Mouse (Mus musculus): ENCODE results near the gene Mpzl1. TPM values are rescaled to one million over a fixed set of nuclear protein-coding genes. Genes with fewer than 3 reads are reported as not detected.

Gene Mpzl1
- polyA plus RNA-seq, 1 experiment from 2014 or later = 157 TPM

DNA sequence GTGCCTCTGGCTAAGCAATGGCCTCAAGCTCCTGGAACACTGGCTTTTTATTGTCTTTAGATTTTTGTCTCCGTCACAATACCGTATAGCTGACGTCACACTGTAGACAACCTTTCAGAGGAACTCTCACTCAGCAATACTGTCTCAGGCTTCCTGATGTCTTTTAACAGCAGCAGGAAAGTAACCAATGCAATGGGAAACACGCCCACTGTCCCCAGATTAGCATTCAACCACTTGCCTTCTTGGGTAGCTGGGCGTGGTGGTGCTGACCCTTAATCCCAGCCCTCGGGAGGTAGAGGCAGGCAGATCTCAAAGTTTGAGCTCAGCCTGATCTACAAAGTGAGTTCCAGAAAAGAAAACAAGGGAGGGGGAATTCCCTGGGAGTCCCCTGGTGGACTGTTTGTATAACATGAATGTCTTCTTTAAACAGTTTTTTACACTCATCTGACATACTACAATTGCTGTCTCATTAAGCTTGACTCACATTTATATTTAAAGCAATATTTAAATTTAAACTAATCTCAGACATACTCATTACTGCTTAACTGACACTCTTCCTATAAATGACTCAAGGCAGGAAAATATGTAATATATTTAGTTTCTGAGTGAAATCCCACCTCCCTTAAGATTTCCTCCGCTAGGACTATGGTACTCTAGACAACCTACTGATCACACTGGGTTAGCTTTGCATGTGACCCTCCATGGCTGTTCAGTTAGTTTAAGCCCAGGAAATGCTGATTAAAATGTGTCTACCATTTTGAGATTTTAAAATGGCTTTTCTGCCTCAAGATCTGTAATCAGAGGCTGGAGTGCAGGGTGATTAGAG, 24.6 kb downstream of the Mpzl1 start:
- Histone ChIP-seq H3K27me3 (no peaks in the 10 kb centered on the region), H3K4me3 (no peak overlapping the region), H3K9me3 (no peaks in the 10 kb centered on the region), H3K27ac (peak overlapping the region; percentile 78), H3K4me2 (no peak overlapping the region), H3K36me3 (peaks cover 39% of the 10 kb centered on the region), H3K9ac (no peak overlapping the region), H3K4me1 (replicated peaks) (peaks cover 22% of the 10 kb centered on the region)
- peak; percentile 41; the same call in 1 of the 2 replicates for ATAC-seq (ENCODE audit: low FRiP score)
- WGBS = 48% methylated on average over 7 of the region's 7 CpGs

DNA sequence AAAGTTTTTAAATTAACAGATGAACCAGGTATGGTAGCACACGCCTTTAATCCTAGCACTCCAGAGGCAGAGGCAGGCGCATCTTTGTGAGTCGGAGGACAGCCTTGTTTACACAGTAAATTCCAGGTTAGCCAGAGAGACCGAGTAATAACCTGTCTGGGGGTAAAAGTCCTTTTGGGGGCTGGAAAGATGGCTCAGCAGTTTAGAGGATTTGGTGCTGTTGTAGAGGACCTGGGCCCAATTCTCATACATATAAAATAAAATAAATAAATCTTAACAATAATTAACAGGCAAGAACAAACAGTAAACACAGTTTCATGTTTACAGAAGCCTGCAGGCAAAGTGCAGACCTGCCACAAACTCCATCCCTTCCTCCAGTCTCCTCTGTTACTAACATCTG, 25.4 kb downstream of the Mpzl1 start:
- no peaks in the 10 kb centered on the region for H3K9me3 ChIP-seq
- no peak overlapping the region for H3K4me2 ChIP-seq
- H3K27me3 ChIP-seq = no peaks in the 10 kb centered on the region
- H3K36me3 ChIP-seq = peaks cover 44% of the 10 kb centered on the region
- H3K27ac ChIP-seq = no peak overlapping the region
- WGBS = 94% methylated on average over 4 of the region's 4 CpGs
- no peak overlapping the region for H3K9ac ChIP-seq
- peaks cover 22% of the 10 kb centered on the region for H3K4me1 ChIP-seq (replicated peaks)
- no peak overlapping the region for H3K4me3 ChIP-seq
- ATAC-seq (ENCODE audit: low FRiP score) = no peak

- ATAC-seq (ENCODE audit: low FRiP score) = no peak
- no peaks in the 10 kb centered on the region for H3K27me3 ChIP-seq
- peaks cover 66% of the 10 kb centered on the region for H3K36me3 ChIP-seq
- no peak overlapping the region for H3K4me3 ChIP-seq
- H3K9me3 ChIP-seq = no peaks in the 10 kb centered on the region
- no peak overlapping the region for H3K4me2 ChIP-seq
- no peak overlapping the region for H3K27ac ChIP-seq
- 94% methylated on average over 6 of the region's 6 CpGs for WGBS
- H3K4me1 ChIP-seq (replicated peaks) = peaks cover 16% of the 10 kb centered on the region
- no peak overlapping the region for H3K9ac ChIP-seq
These were observed 28.6 kb downstream of the Mpzl1 start for GRCm38 (mm10) chr1:165605774-165606173.

GRCm38 (mm10) chr1:165605108-165605507, 29.2 kb downstream of the Mpzl1 start:
- H3K9me3 ChIP-seq = no peaks in the 10 kb centered on the region
- no peak overlapping the region for H3K27ac ChIP-seq
- H3K4me1 ChIP-seq (replicated peaks) = peaks cover 9% of the 10 kb centered on the region
- no peaks in the 10 kb centered on the region for H3K27me3 ChIP-seq
- no peak for ATAC-seq (ENCODE audit: low FRiP score)
- 87% methylated on average over 3 of the region's 3 CpGs for whole genome bisulfite sequencing
- peaks cover 66% of the 10 kb centered on the region for H3K36me3 ChIP-seq
- no peak overlapping the region for H3K4me2 ChIP-seq
- H3K4me3 ChIP-seq = no peak overlapping the region
- H3K9ac ChIP-seq = no peak overlapping the region

DNA sequence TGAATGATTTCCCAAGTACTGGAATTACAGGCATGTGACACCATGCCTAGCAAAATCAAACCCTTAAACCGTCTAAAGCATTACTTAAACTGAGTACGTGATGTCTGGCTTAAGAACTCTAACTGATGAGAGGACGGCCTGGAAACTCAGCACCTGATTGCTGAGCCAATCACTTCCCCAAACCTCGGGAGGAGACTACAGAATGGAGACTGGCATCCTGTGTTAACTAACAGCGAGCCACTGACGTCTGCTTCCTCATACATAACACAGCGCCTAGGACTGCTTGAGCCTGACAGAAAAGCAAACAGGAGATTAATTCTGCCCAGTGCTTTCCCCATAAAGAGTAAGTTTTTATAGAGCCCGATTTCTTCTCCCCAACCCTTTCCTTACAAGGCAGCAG, 30.1 kb downstream of the Mpzl1 start:
- Histone ChIP-seq H3K27ac (no peak overlapping the region), H3K27me3 (no peaks in the 10 kb centered on the region), H3K9ac (no peak overlapping the region), H3K4me2 (no peak overlapping the region), H3K4me3 (no peak overlapping the region), H3K9me3 (no peaks in the 10 kb centered on the region), H3K4me1 (replicated peaks) (peaks cover 2% of the 10 kb centered on the region), H3K36me3 (peaks cover 66% of the 10 kb centered on the region)
- WGBS = 90% methylated on average over 8 of the region's 8 CpGs
- no peak for ATAC-seq (ENCODE audit: low FRiP score)

- no peaks in the 10 kb centered on the region for H3K9me3 ChIP-seq
- WGBS = 91% methylated on average over 14 of the region's 14 CpGs
These were observed 31.1 kb downstream of the Mpzl1 start for GRCm38 (mm10) chr1:165603218-165603617.

GRCm38 (mm10) chr1:165601775-165602280, 32.5 kb downstream of the Mpzl1 start:
- H3K27me3 ChIP-seq = no peaks in the 10 kb centered on the region
- H3K4me1 ChIP-seq (replicated peaks) = no peaks in the 10 kb centered on the region
- no peaks in the 10 kb centered on the region for H3K9me3 ChIP-seq
- no peak overlapping the region for H3K4me3 ChIP-seq
- 86% methylated on average over 10 of the region's 10 CpGs for WGBS
- H3K9ac ChIP-seq = no peak overlapping the region
- ATAC-seq (ENCODE audit: low FRiP score) = no peak
- no peak overlapping the region for H3K27ac ChIP-seq
- peaks cover 56% of the 10 kb centered on the region for H3K36me3 ChIP-seq
- no peak overlapping the region for H3K4me2 ChIP-seq

More at GRCm38 (mm10) chr1:165603218-165603617, 31.1 kb downstream of the Mpzl1 start:
- ATAC-seq (ENCODE audit: low FRiP score) = no peak
- Histone ChIP-seq H3K9ac (no peak overlapping the region), H3K4me1 (replicated peaks) (no peaks in the 10 kb centered on the region), H3K4me3 (no peak overlapping the region), H3K27ac (no peak overlapping the region), H3K4me2 (no peak overlapping the region), H3K27me3 (no peaks in the 10 kb centered on the region), H3K36me3 (peaks cover 65% of the 10 kb centered on the region)

GRCm38 (mm10) chr1:165594699-165595421, 39.5 kb downstream of the Mpzl1 start:
- 92% methylated on average over 15 of the region's 15 CpGs for WGBS

GRCm38 (mm10) chr1:165592295-165593082, 41.8 kb downstream of the Mpzl1 start:
- no peak for ATAC-seq (ENCODE audit: low FRiP score)
- H3K4me3 ChIP-seq = no peak overlapping the region
- H3K36me3 ChIP-seq = peaks cover 59% of the 10 kb centered on the region
- no peaks in the 10 kb centered on the region for H3K27me3 ChIP-seq
- H3K4me2 ChIP-seq = no peak overlapping the region
- H3K4me1 ChIP-seq (replicated peaks) = peaks cover 4% of the 10 kb centered on the region; the same call in 1 of the 2 replicates
- no peaks in the 10 kb centered on the region for H3K9me3 ChIP-seq
- WGBS = 90% methylated on average over 14 of the region's 14 CpGs
- H3K9ac ChIP-seq = no peak overlapping the region
- H3K27ac ChIP-seq = no peak overlapping the region

More at GRCm38 (mm10) chr1:165594699-165595421, 39.5 kb downstream of the Mpzl1 start:
- Histone ChIP-seq H3K9ac (no peak overlapping the region), H3K4me1 (replicated peaks) (no peaks in the 10 kb centered on the region), H3K4me2 (no peak overlapping the region), H3K27me3 (no peaks in the 10 kb centered on the region), H3K4me3 (no peak overlapping the region), H3K36me3 (peaks cover 59% of the 10 kb centered on the region), H3K27ac (no peak overlapping the region), H3K9me3 (no peaks in the 10 kb centered on the region)
- ATAC-seq (ENCODE audit: low FRiP score) = no peak

DNA sequence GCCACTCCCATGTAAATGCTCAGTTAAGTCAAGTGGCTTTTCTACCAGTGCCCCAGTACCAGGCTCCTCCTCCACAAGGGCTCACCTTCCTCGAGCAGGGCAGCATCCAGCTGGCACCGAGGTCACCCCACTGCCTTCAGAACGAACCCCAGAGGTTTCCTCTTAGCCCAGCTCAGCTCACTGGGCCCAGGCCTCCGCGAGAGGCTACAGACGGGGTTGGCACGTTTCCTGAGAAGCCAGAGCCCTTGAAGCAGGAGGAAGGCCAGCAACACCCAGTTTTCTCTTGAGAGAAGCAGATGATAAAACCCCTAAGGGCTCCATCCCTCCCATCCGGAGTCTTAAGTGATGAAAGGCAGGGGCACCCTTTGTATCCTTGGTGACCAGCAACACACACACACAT, 43.6 kb downstream of the Mpzl1 start:
- Histone ChIP-seq H3K27ac (peak overlapping the region; percentile 30; the same call in 1 of the 2 replicates), H3K4me1 (replicated peaks) (peaks cover 4% of the 10 kb centered on the region; the same call in 1 of the 2 replicates), H3K9ac (no peak overlapping the region), H3K36me3 (peaks cover 49% of the 10 kb centered on the region), H3K4me2 (no peak overlapping the region), H3K9me3 (no peaks in the 10 kb centered on the region), H3K4me3 (no peak overlapping the region), H3K27me3 (no peaks in the 10 kb centered on the region)
- WGBS = 86% methylated on average over 8 of the region's 8 CpGs
- ATAC-seq (ENCODE audit: low FRiP score) = no peak

DNA sequence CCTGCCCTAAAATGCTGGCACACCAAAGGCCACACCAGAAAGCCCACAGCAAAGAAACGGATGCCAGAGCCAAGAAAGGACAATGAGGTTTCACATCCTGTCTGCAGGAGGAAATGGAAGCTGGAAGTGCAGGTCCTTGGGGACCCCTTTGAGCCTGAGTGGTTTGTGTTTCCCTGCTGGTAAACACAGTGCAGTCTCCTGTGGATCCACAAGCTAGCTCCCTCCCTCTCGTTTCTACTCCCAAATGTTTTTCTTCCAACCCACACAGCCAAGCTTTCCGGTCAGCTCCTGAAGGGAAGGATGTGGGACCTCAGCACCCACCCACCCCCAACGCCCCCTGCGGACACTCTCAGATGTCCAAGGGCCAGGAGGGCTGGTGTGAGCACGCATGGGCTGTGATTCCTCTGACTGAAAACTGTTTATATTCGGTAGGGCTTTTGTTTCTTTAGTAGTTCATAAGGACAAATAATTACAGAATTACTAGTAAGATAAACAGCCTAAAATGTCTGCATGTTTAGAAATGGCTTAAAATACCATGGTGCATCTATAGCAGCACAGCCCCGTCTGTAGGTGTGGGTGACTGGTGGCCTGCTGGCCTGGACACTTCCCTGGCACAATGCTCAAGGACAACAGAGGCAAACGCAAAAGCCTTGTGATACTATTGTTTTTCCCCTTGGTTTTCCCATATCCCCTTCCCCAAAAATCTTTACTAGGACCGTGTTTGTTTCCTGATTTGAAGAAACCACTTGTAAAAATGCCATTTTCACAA, 44.9 kb downstream of the Mpzl1 start:
- 53% methylated on average over 10 of the region's 10 CpGs for WGBS
- Histone ChIP-seq H3K4me3 (no peak overlapping the region), H3K36me3 (peaks cover 36% of the 10 kb centered on the region), H3K4me1 (replicated peaks) (peaks cover 4% of the 10 kb centered on the region; the same call in 1 of the 2 replicates), H3K27ac (peak overlapping the region; percentile 19; the same call in 1 of the 2 replicates), H3K4me2 (no peak overlapping the region), H3K27me3 (no peaks in the 10 kb centered on the region), H3K9ac (no peak overlapping the region), H3K9me3 (no peaks in the 10 kb centered on the region)
- ATAC-seq (ENCODE audit: low FRiP score) = no peak
